Comparison of ENCODE assay signal across 10 mouse cellular contexts in genomic region chr2:25549021-25549991, GRCm38 (mm10). TPM values are rescaled to one million over a fixed set of nuclear protein-coding genes. Genes with fewer than 3 reads are reported as not detected.
DNase-seq lines count a peak whose midpoint lies in the region; ATAC-seq and TF ChIP-seq lines count a peak whose summit lies in the region.
"Had no signal": no experiment of that assay in that cellular context is flagged by ENCODE, and none has a peak within 500 bp of the region (broad histone marks: within the 10 kb centered on the region; RNA-seq: fewer than 3 reads in every experiment).

No protein-coding gene starts in this region.

- peak; percentile 72 for DNase-seq in Muller cell, postnatal 12 days (ENCODE audit: inconsistent ontology term)
- peak; percentile 72 to 86 for DNase-seq in thymus, postnatal 36 days
- DNase-seq in forebrain, embryonic 11.5 days (ENCODE audit: low spot score): no peak
- DNase-seq in cerebellum, adult 8-10 months: no peak
- DNase-seq: heart, postnatal 14 days had no signal

- WGBS in forebrain, embryonic 11.5 days: 84% methylated on average over 9 of the region's 9 CpGs

- no peaks in the 10 kb centered on the region for H3K9me3 ChIP-seq in megakaryocyte, embryonic 14.5 days
- no peaks in the 10 kb centered on the region for H3K9me3 ChIP-seq in forebrain, embryonic 11.5 days (ENCODE audit: control insufficient read depth, low read length)
- H3K9me3 ChIP-seq: midbrain, embryonic 13.5 days had no signal

- peak overlapping the region; percentile 73 for H3K4me2 ChIP-seq in myocyte (ENCODE audit: low read depth)
- no peak overlapping the region for H3K4me2 ChIP-seq in forebrain, embryonic 11.5 days (ENCODE audit: low read depth, low read length, severe bottlenecking)
- H3K4me2 ChIP-seq: midbrain, embryonic 13.5 days had no signal

- H3K79me2 ChIP-seq in myocyte (ENCODE audit: control insufficient read depth, insufficient read depth): peaks cover 22% of the 10 kb centered on the region

- H3K27ac ChIP-seq in forebrain, embryonic 11.5 days (ENCODE audit: low read depth, low read length): no peak overlapping the region
- H3K27ac ChIP-seq: left cerebral cortex, adult 2 months; midbrain, embryonic 13.5 days had no signal

- H3ac ChIP-seq in myocyte (ENCODE audit: control insufficient read depth, insufficient read length): no peak overlapping the region

- no peak overlapping the region for H3K9ac ChIP-seq in forebrain, embryonic 11.5 days (ENCODE audit: low read length)
- H3K9ac ChIP-seq: midbrain, embryonic 13.5 days had no signal

- peaks cover 10% of the 10 kb centered on the region for H3K36me3 ChIP-seq in megakaryocyte, embryonic 14.5 days (replicated peaks; ENCODE audit: low read length)
- H3K36me3 ChIP-seq in myocyte (ENCODE audit: control insufficient read depth, insufficient read depth): no peaks in the 10 kb centered on the region
- no peaks in the 10 kb centered on the region for H3K36me3 ChIP-seq in forebrain, embryonic 11.5 days (ENCODE audit: control insufficient read depth, insufficient read depth, low read length)
- H3K36me3 ChIP-seq: midbrain, embryonic 13.5 days had no signal

- peaks cover 69% of the 10 kb centered on the region for H3K4me1 ChIP-seq in megakaryocyte, embryonic 14.5 days
- peaks cover 4% of the 10 kb centered on the region for H3K4me1 ChIP-seq in forebrain, embryonic 11.5 days (replicated peaks; ENCODE audit: control insufficient read depth, insufficient read depth, low read length)

- peak; percentile 27 for TF ChIP-seq POLR2A in myocyte (IDR thresholded peaks at IDR 0.05; ENCODE audit: insufficient read length, low read depth)

- peak overlapping the region; percentile 86 for H3K4me3 ChIP-seq in megakaryocyte, embryonic 14.5 days (replicated peaks)
- H3K4me3 ChIP-seq in myocyte: no peak overlapping the region
- H3K4me3 ChIP-seq in forebrain, embryonic 11.5 days (ENCODE audit: low read depth, low read length): no peak overlapping the region
- H3K4me3 ChIP-seq: left cerebral cortex, adult 2 months; midbrain, embryonic 13.5 days had no signal

- ATAC-seq in megakaryocyte, adult 5-6 weeks (ENCODE audit: poor library complexity, severe bottlenecking): no peak
- no peak for ATAC-seq in forebrain, embryonic 11.5 days (replicated peaks; ENCODE audit: low FRiP score)
- ATAC-seq: midbrain, embryonic 13.5 days had no signal

- H3K27me3 ChIP-seq in megakaryocyte, embryonic 14.5 days (replicated peaks): no peaks in the 10 kb centered on the region
- no peaks in the 10 kb centered on the region for H3K27me3 ChIP-seq in myocyte (ENCODE audit: control insufficient read depth, insufficient read depth, insufficient read length)
- no peaks in the 10 kb centered on the region for H3K27me3 ChIP-seq in forebrain, embryonic 11.5 days (ENCODE audit: control insufficient read depth, insufficient read depth, low read length)
- H3K27me3 ChIP-seq: midbrain, embryonic 13.5 days had no signal

TF ChIP-seq in myocyte, 11 proteins besides CTCF, POLR2A, EP300 and RAD21:
- TF ChIP-seq E2F4 (IDR thresholded peaks at IDR 0.05; ENCODE audit: insufficient read depth): no peak
- peak in 1 of 3 experiments; percentile 76 for TF ChIP-seq MYOG (IDR thresholded peaks at IDR 0.05; ENCODE audit: control insufficient read depth in 1 of 3, insufficient read depth in 1 of 3, insufficient read length in 2 of 3, low read depth in 2 of 3)
- no peak for TF ChIP-seq USF1 (IDR thresholded peaks at IDR 0.05; ENCODE audit: low read depth)
- TF ChIP-seq SRF (IDR thresholded peaks at IDR 0.05; ENCODE audit: control insufficient read depth, insufficient read length, low read depth): no peak
- no peak for TF ChIP-seq POLR2AphosphoS2 (IDR thresholded peaks at IDR 0.05; ENCODE audit: insufficient read length, low read depth)
- TF ChIP-seq REST (IDR thresholded peaks at IDR 0.05; ENCODE audit: insufficient read depth, insufficient read length): no peak
- TF ChIP-seq MAX (IDR thresholded peaks at IDR 0.05; ENCODE audit: low read depth): no peak
- TF ChIP-seq TCF3 (IDR thresholded peaks at IDR 0.05; ENCODE audit: insufficient read length, low read depth): no peak
- TF ChIP-seq MYOD1 (IDR thresholded peaks at IDR 0.05; ENCODE audit: control insufficient read depth in 1 of 3, insufficient read length in 2 of 3, low read depth in 2 of 3): peak in 2 of 3 experiments; percentile 56 to 83

RNA-seq across cellular contexts. Expression of gene Traf2, which starts 2.6 kb away (rescaled TPM):
- 0.78 and 7.0 TPM in 2 replicates for polyA plus RNA-seq in megakaryocyte, embryonic 14.5 days (2012; ENCODE audit: insufficient read depth, low replicate concordance)
- 9.1 and 9.4 TPM in 2 replicates for total RNA-seq in megakaryocyte, adult 5-6 weeks (2015)
- total RNA-seq in megakaryocyte, adult 5-6 weeks (2017): 12.6 and 15.3 TPM in 2 replicates
- polyA plus RNA-seq in myocyte (2012; fragmentation: generic; extraction: Trizol): 40.4 TPM
- polyA plus RNA-seq in forebrain, embryonic 11.5 days (2014; fragmentation: Nextera tagmentation; extraction: Ambion mirVana): 37.2 and 40.1 TPM in 2 replicates

RNA-seq across cellular contexts. Expression of gene Edf1, which starts 8.3 kb away (rescaled TPM):
- polyA plus RNA-seq in megakaryocyte, embryonic 14.5 days (2012; ENCODE audit: insufficient read depth, low replicate concordance): 316 and 1,404 TPM in 2 replicates
- 155 and 171 TPM in 2 replicates for total RNA-seq in megakaryocyte, adult 5-6 weeks (2015)
- 133 and 145 TPM in 2 replicates for total RNA-seq in megakaryocyte, adult 5-6 weeks (2017)
- 513 TPM for polyA plus RNA-seq in myocyte (2012; fragmentation: generic; extraction: Trizol)
- polyA plus RNA-seq in forebrain, embryonic 11.5 days (2014; fragmentation: Nextera tagmentation; extraction: Ambion mirVana): 353 and 371 TPM in 2 replicates

RNA-seq across cellular contexts. Expression of gene Mamdc4, which starts 25.3 kb away (rescaled TPM):
- polyA plus RNA-seq in megakaryocyte, embryonic 14.5 days (2012; ENCODE audit: insufficient read depth, low replicate concordance): 0.75 TPM in 1 of 2 replicates, not detected in the other
- 0.09 and 2.3 TPM in 2 replicates for total RNA-seq in megakaryocyte, adult 5-6 weeks (2015)
- total RNA-seq in megakaryocyte, adult 5-6 weeks (2017): 0.15 and 5.0 TPM in 2 replicates
- polyA plus RNA-seq in myocyte (2012; fragmentation: generic; extraction: Trizol): 8.7 TPM
- 1.3 and 5.0 TPM in 2 replicates for polyA plus RNA-seq in forebrain, embryonic 11.5 days (2014; fragmentation: Nextera tagmentation; extraction: Ambion mirVana)

RNA-seq across cellular contexts. Expression of gene Phpt1, which starts 25.7 kb away (rescaled TPM):
- polyA plus RNA-seq in megakaryocyte, embryonic 14.5 days (2012; ENCODE audit: insufficient read depth, low replicate concordance): 4.7 TPM in 1 of 2 replicates, not detected in the other
- total RNA-seq in megakaryocyte, adult 5-6 weeks (2015): 12.7 and 15.1 TPM in 2 replicates
- 8.4 and 11.8 TPM in 2 replicates for total RNA-seq in megakaryocyte, adult 5-6 weeks (2017)
- 108 TPM for polyA plus RNA-seq in myocyte (2012; fragmentation: generic; extraction: Trizol)
- polyA plus RNA-seq in forebrain, embryonic 11.5 days (2014; fragmentation: Nextera tagmentation; extraction: Ambion mirVana): 144 and 164 TPM in 2 replicates

RNA-seq across cellular contexts. Expression of gene Ajm1, which starts 32.3 kb away (rescaled TPM):
- polyA plus RNA-seq in megakaryocyte, embryonic 14.5 days (2012; ENCODE audit: insufficient read depth, low replicate concordance): 0.44 and 0.85 TPM in 2 replicates
- not detected in 2 replicates for total RNA-seq in megakaryocyte, adult 5-6 weeks (2015)
- total RNA-seq in megakaryocyte, adult 5-6 weeks (2017): not detected in 2 replicates
- polyA plus RNA-seq in myocyte (2012; fragmentation: generic; extraction: Trizol): 1.0 TPM
- polyA plus RNA-seq in forebrain, embryonic 11.5 days (2014; fragmentation: Nextera tagmentation; extraction: Ambion mirVana): 0.28 and 0.69 TPM in 2 replicates

Comparison
In these comparisons a context has a peak if more than half of its experiments do, and no peak if none do; other contexts are left out.
1. DNase-seq: peak in Muller cell, postnatal 12 days (single experiment) and thymus, postnatal 36 days (2 of 2); none in forebrain, embryonic 11.5 days (single experiment) and cerebellum, adult 8-10 months (single experiment).